Mouse (Mus musculus): Measurements from ENCODE around the gene Ms4a12. TPM values are rescaled to one million over a fixed set of nuclear protein-coding genes. Genes with fewer than 3 reads are reported as not detected.
"Not testable (repeated sequence)": the region's sequence is repeated elsewhere in the genome, so short reads cannot be mapped to it uniquely, and the experiment has no call there.

Gene Ms4a12
- polyA plus RNA-seq (2014; fragmentation: Nextera tagmentation; extraction: Ambion mirVana): not detected in 2 replicates

GRCm38 (mm10) chr19:11232348-11232747 is at the start of gene Ms4a12:
TSS of gene Ms4a12 (minus strand) at chr19:11232448.
- 78% methylated on average over 5 of the region's 5 CpGs for WGBS
- ATAC-seq (ENCODE audit: low FRiP score, low TSS enrichment): no peak
- no peaks in the 10 kb centered on the region for H3K4me1 ChIP-seq (ENCODE audit: control insufficient read depth, insufficient read depth, low read length)
- H3K27ac ChIP-seq (ENCODE audit: low read depth, low read length): no peak within 1 kb of the TSS
- no peaks in the 10 kb centered on the region for H3K27me3 ChIP-seq (ENCODE audit: control insufficient read depth, insufficient read depth, low read length)
- H3K9me3 ChIP-seq (ENCODE audit: control insufficient read depth, low read length): no peaks in the 10 kb centered on the region
- H3K4me3 ChIP-seq (ENCODE audit: low read length): no peak within 1 kb of the TSS
- H3K4me2 ChIP-seq (replicated peaks; ENCODE audit: low read depth, low read length): no peak within 1 kb of the TSS
- H3K9ac ChIP-seq (ENCODE audit: low read depth, low read length): no peak within 1 kb of the TSS
- no peaks in the 10 kb centered on the region for H3K36me3 ChIP-seq (ENCODE audit: control insufficient read depth, insufficient read depth, low read length)

- Histone ChIP-seq H3K4me3 (ENCODE audit: low read length) (no peak overlapping the region), H3K9me3 (ENCODE audit: control insufficient read depth, low read length) (no peaks in the 10 kb centered on the region), H3K9ac (ENCODE audit: low read depth, low read length) (no peak overlapping the region), H3K27ac (ENCODE audit: low read depth, low read length) (no peak overlapping the region), H3K27me3 (ENCODE audit: control insufficient read depth, insufficient read depth, low read length) (no peaks in the 10 kb centered on the region), H3K4me1 (ENCODE audit: control insufficient read depth, insufficient read depth, low read length) (no peaks in the 10 kb centered on the region), H3K36me3 (ENCODE audit: control insufficient read depth, insufficient read depth, low read length) (no peaks in the 10 kb centered on the region), H3K4me2 (replicated peaks; ENCODE audit: low read depth, low read length) (no peak overlapping the region)
- no peak for ATAC-seq (ENCODE audit: low FRiP score, low TSS enrichment)
- WGBS: 86% methylated on average over 3 of the region's 3 CpGs
Observed at GRCm38 (mm10) chr19:11280223-11280622, 48.0 kb upstream of the Ms4a12 start.

GRCm38 (mm10) chr19:11276431-11276830 is 44.2 kb upstream of the Ms4a12 start:
- H3K27me3 ChIP-seq (ENCODE audit: control insufficient read depth, insufficient read depth, low read length): no peaks in the 10 kb centered on the region
- ATAC-seq (ENCODE audit: low FRiP score, low TSS enrichment): no peak
- no peaks in the 10 kb centered on the region for H3K4me1 ChIP-seq (ENCODE audit: control insufficient read depth, insufficient read depth, low read length)
- WGBS: 73% methylated on average over 5 of the region's 5 CpGs
- H3K27ac ChIP-seq (ENCODE audit: low read depth, low read length): no peak overlapping the region
- H3K9me3 ChIP-seq (ENCODE audit: control insufficient read depth, low read length): no peaks in the 10 kb centered on the region
- no peak overlapping the region for H3K9ac ChIP-seq (ENCODE audit: low read depth, low read length)
- no peak overlapping the region for H3K4me2 ChIP-seq (replicated peaks; ENCODE audit: low read depth, low read length)
- no peaks in the 10 kb centered on the region for H3K36me3 ChIP-seq (ENCODE audit: control insufficient read depth, insufficient read depth, low read length)
- no peak overlapping the region for H3K4me3 ChIP-seq (ENCODE audit: low read length)

- Histone ChIP-seq H3K36me3 (ENCODE audit: control insufficient read depth, insufficient read depth, low read length) (no peaks in the 10 kb centered on the region), H3K4me1 (ENCODE audit: control insufficient read depth, insufficient read depth, low read length) (no peaks in the 10 kb centered on the region), H3K27me3 (ENCODE audit: control insufficient read depth, insufficient read depth, low read length) (no peaks in the 10 kb centered on the region), H3K27ac (ENCODE audit: low read depth, low read length) (no peak overlapping the region), H3K4me2 (replicated peaks; ENCODE audit: low read depth, low read length) (no peak overlapping the region), H3K4me3 (ENCODE audit: low read length) (no peak overlapping the region), H3K9ac (ENCODE audit: low read depth, low read length) (no peak overlapping the region), H3K9me3 (ENCODE audit: control insufficient read depth, low read length) (no peaks in the 10 kb centered on the region)
- ATAC-seq (ENCODE audit: low FRiP score, low TSS enrichment): no peak
- 78% methylated on average over 4 of the region's 4 CpGs for WGBS
Observed at GRCm38 (mm10) chr19:11266956-11267355, 34.7 kb upstream of the Ms4a12 start.

GRCm38 (mm10) chr19:11266052-11266845 is 34.0 kb upstream of the Ms4a12 start, which contains the start of gene Ms4a1:
TSS of gene Ms4a1 (minus strand) at chr19:11266241.
- H3K9ac ChIP-seq (ENCODE audit: low read depth, low read length): no peak within 1 kb of the TSS
- no peaks in the 10 kb centered on the region for H3K27me3 ChIP-seq (ENCODE audit: control insufficient read depth, insufficient read depth, low read length)
- H3K36me3 ChIP-seq (ENCODE audit: control insufficient read depth, insufficient read depth, low read length): no peaks in the 10 kb centered on the region
- H3K4me3 ChIP-seq (ENCODE audit: low read length): no peak within 1 kb of the TSS
- no peaks in the 10 kb centered on the region for H3K4me1 ChIP-seq (ENCODE audit: control insufficient read depth, insufficient read depth, low read length)
- no peak within 1 kb of the TSS for H3K27ac ChIP-seq (ENCODE audit: low read depth, low read length)
- no peak within 1 kb of the TSS for H3K4me2 ChIP-seq (replicated peaks; ENCODE audit: low read depth, low read length)
- H3K9me3 ChIP-seq (ENCODE audit: control insufficient read depth, low read length): no peaks in the 10 kb centered on the region
- WGBS: 84% methylated on average over 8 of the region's 8 CpGs
- ATAC-seq (ENCODE audit: low FRiP score, low TSS enrichment): no peak

- H3K27me3 ChIP-seq (ENCODE audit: control insufficient read depth, insufficient read depth, low read length): no peaks in the 10 kb centered on the region
- no peak overlapping the region for H3K4me2 ChIP-seq (replicated peaks; ENCODE audit: low read depth, low read length)
Observed at GRCm38 (mm10) chr19:11264602-11265185, 32.4 kb upstream of the Ms4a12 start.

GRCm38 (mm10) chr19:11263549-11263948 is 31.3 kb upstream of the Ms4a12 start:
- no peak overlapping the region for H3K9ac ChIP-seq (ENCODE audit: low read depth, low read length)
- WGBS: 81% methylated on average over 3 of the region's 3 CpGs
- H3K27me3 ChIP-seq (ENCODE audit: control insufficient read depth, insufficient read depth, low read length): no peaks in the 10 kb centered on the region
- H3K36me3 ChIP-seq (ENCODE audit: control insufficient read depth, insufficient read depth, low read length): no peaks in the 10 kb centered on the region
- H3K27ac ChIP-seq (ENCODE audit: low read depth, low read length): no peak overlapping the region
- no peak overlapping the region for H3K4me2 ChIP-seq (replicated peaks; ENCODE audit: low read depth, low read length)
- no peaks in the 10 kb centered on the region for H3K4me1 ChIP-seq (ENCODE audit: control insufficient read depth, insufficient read depth, low read length)
- no peaks in the 10 kb centered on the region for H3K9me3 ChIP-seq (ENCODE audit: control insufficient read depth, low read length)
- no peak for ATAC-seq (ENCODE audit: low FRiP score, low TSS enrichment)
- no peak overlapping the region for H3K4me3 ChIP-seq (ENCODE audit: low read length)

More at GRCm38 (mm10) chr19:11264602-11265185, 32.4 kb upstream of the Ms4a12 start:
- Histone ChIP-seq H3K27ac (ENCODE audit: low read depth, low read length) (no peak overlapping the region), H3K36me3 (ENCODE audit: control insufficient read depth, insufficient read depth, low read length) (no peaks in the 10 kb centered on the region), H3K9ac (ENCODE audit: low read depth, low read length) (no peak overlapping the region), H3K4me1 (ENCODE audit: control insufficient read depth, insufficient read depth, low read length) (no peaks in the 10 kb centered on the region), H3K4me3 (ENCODE audit: low read length) (no peak overlapping the region), H3K9me3 (ENCODE audit: control insufficient read depth, low read length) (no peaks in the 10 kb centered on the region)
- no peak for ATAC-seq (ENCODE audit: low FRiP score, low TSS enrichment)
- 87% methylated on average over 9 of the region's 9 CpGs for WGBS

- H3K4me3 ChIP-seq (ENCODE audit: low read length); H3K4me2 ChIP-seq (replicated peaks; ENCODE audit: low read depth, low read length); ATAC-seq (ENCODE audit: low FRiP score, low TSS enrichment); H3K36me3 ChIP-seq (ENCODE audit: control insufficient read depth, insufficient read depth, low read length); H3K9me3 ChIP-seq (ENCODE audit: control insufficient read depth, low read length); H3K27ac ChIP-seq (ENCODE audit: low read depth, low read length); H3K4me1 ChIP-seq (ENCODE audit: control insufficient read depth, insufficient read depth, low read length); H3K27me3 ChIP-seq (ENCODE audit: control insufficient read depth, insufficient read depth, low read length); H3K9ac ChIP-seq (ENCODE audit: low read depth, low read length): not testable (repeated sequence)
- 78% methylated on average over 4 of the region's 4 CpGs for WGBS
Observed at GRCm38 (mm10) chr19:11262932-11263331, 30.7 kb upstream of the Ms4a12 start.

GRCm38 (mm10) chr19:11261522-11261921 is 29.3 kb upstream of the Ms4a12 start:
- no peak for ATAC-seq (ENCODE audit: low FRiP score, low TSS enrichment)
- H3K27ac ChIP-seq (ENCODE audit: low read depth, low read length): no peak overlapping the region
- WGBS: 90% methylated on average over 2 of the region's 2 CpGs
- no peaks in the 10 kb centered on the region for H3K9me3 ChIP-seq (ENCODE audit: control insufficient read depth, low read length)
- H3K4me1 ChIP-seq (ENCODE audit: control insufficient read depth, insufficient read depth, low read length): no peaks in the 10 kb centered on the region
- no peak overlapping the region for H3K4me2 ChIP-seq (replicated peaks; ENCODE audit: low read depth, low read length)
- H3K27me3 ChIP-seq (ENCODE audit: control insufficient read depth, insufficient read depth, low read length): no peaks in the 10 kb centered on the region
- no peak overlapping the region for H3K4me3 ChIP-seq (ENCODE audit: low read length)
- H3K9ac ChIP-seq (ENCODE audit: low read depth, low read length): no peak overlapping the region
- H3K36me3 ChIP-seq (ENCODE audit: control insufficient read depth, insufficient read depth, low read length): no peaks in the 10 kb centered on the region
